Mouse (Mus musculus) liver, postnatal 0 days (tissue): ENCODE results near the gene Cog7.

Experiments
- CTCF ChIP-seq: sonication (generic); IDR thresholded peaks from 2 replicates; pipeline ENCODE4 v1.5.1; 2016; ENCODE audit warnings: antibody characterized with exemption, low read depth
- EP300 ChIP-seq: IDR thresholded peaks from 2 replicates; pipeline ENCODE4 v1.6.1; 2016; ENCODE audit warnings: antibody characterized with exemption, low read depth, mild to moderate bottlenecking

- TF ChIP-seq EP300 (no peak), CTCF (no peak)
Measured at GRCm38 (mm10) chr7:121927882-121928281, 53.6 kb downstream of the Cog7 start.
